Mouse (Mus musculus): ENCODE measurements around the gene Rab11b. TPM values are rescaled to one million over a fixed set of nuclear protein-coding genes. Genes with fewer than 3 reads are reported as not detected.
"Not testable (repeated sequence)": the region's sequence is repeated elsewhere in the genome, so short reads cannot be mapped to it uniquely, and the experiment has no call there.

The Rab11b gene
- polyA plus RNA-seq, 1 experiment from 2014 or later: 547 TPM

GRCm38 (mm10) chr17:33732556-33733083 is 27.7 kb downstream of the Rab11b start:
- ATAC-seq: not testable (repeated sequence)
- WGBS: 81% methylated on average over 9 of the region's 9 CpGs

GRCm38 (mm10) chr17:33729215-33729614 is 31.1 kb downstream of the Rab11b start:
- ATAC-seq: no peak
- Histone ChIP-seq H3K9ac (replicated peaks) (no peak overlapping the region), H3K36me3 (no peaks in the 10 kb centered on the region), H3K27me3 (no peaks in the 10 kb centered on the region), H3K9me3 (no peaks in the 10 kb centered on the region), H3K4me2 (replicated peaks) (no peak overlapping the region), H3K27ac (no peak overlapping the region), H3K4me1 (replicated peaks) (no peaks in the 10 kb centered on the region), H3K4me3 (replicated peaks) (no peak overlapping the region)
- 79% methylated on average over 2 of the region's 2 CpGs for WGBS

More at GRCm38 (mm10) chr17:33732556-33733083, 27.7 kb downstream of the Rab11b start:
- H3K36me3 ChIP-seq; H3K4me2 ChIP-seq (replicated peaks); H3K4me1 ChIP-seq (replicated peaks); H3K9ac ChIP-seq (replicated peaks); H3K9me3 ChIP-seq; H3K27ac ChIP-seq; H3K27me3 ChIP-seq; H3K4me3 ChIP-seq (replicated peaks): not testable (repeated sequence)

GRCm38 (mm10) chr17:33728396-33728795 is 31.9 kb downstream of the Rab11b start:
- no peaks in the 10 kb centered on the region for H3K36me3 ChIP-seq
- H3K27me3 ChIP-seq: no peaks in the 10 kb centered on the region
- no peaks in the 10 kb centered on the region for H3K4me1 ChIP-seq (replicated peaks)
- no peak for ATAC-seq
- H3K9me3 ChIP-seq: no peaks in the 10 kb centered on the region
- H3K4me3 ChIP-seq (replicated peaks): no peak overlapping the region
- H3K4me2 ChIP-seq (replicated peaks): no peak overlapping the region
- no peak overlapping the region for H3K9ac ChIP-seq (replicated peaks)
- 83% methylated on average over 2 of the region's 2 CpGs for WGBS
- H3K27ac ChIP-seq: no peak overlapping the region

- Histone ChIP-seq H3K27ac (no peak overlapping the region), H3K9ac (replicated peaks) (no peak overlapping the region), H3K27me3 (no peaks in the 10 kb centered on the region), H3K4me2 (replicated peaks) (no peak overlapping the region), H3K36me3 (0 out of 2 replicates have a peak, but pooled peaks cover 4% of the 10 kb centered on the region), H3K4me3 (replicated peaks) (no peak overlapping the region), H3K4me1 (replicated peaks) (peaks cover 5% of the 10 kb centered on the region; the same call in 1 of the 2 replicates), H3K9me3 (no peaks in the 10 kb centered on the region)
- ATAC-seq: no peak
- WGBS: 96% methylated on average over 7 of the region's 7 CpGs
Observed at GRCm38 (mm10) chr17:33719736-33720378, 40.5 kb downstream of the Rab11b start.

- 49% methylated on average over 10 of the region's 10 CpGs for WGBS
- Histone ChIP-seq H3K9ac (replicated peaks) (no peak overlapping the region), H3K4me3 (replicated peaks) (peak overlapping the region; percentile 62), H3K27me3 (no peaks in the 10 kb centered on the region), H3K36me3 (0 out of 2 replicates have a peak, but pooled peaks cover 4% of the 10 kb centered on the region), H3K27ac (no peak overlapping the region), H3K9me3 (no peaks in the 10 kb centered on the region), H3K4me1 (replicated peaks) (peaks cover 5% of the 10 kb centered on the region; the same call in 1 of the 2 replicates), H3K4me2 (replicated peaks) (peak overlapping the region; percentile 61)
- ATAC-seq: peak; percentile 50
Observed at GRCm38 (mm10) chr17:33718944-33719725, 41.2 kb downstream of the Rab11b start.

- H3K27ac ChIP-seq: 0 out of 2 replicates have a peak within 1 kb of the TSS, but pooled peaks have one; percentile 10
- H3K4me3 ChIP-seq (replicated peaks): peak within 1 kb of the TSS; percentile 62
- under 1% methylated on average over 46 of the region's 46 CpGs for WGBS
- H3K36me3 ChIP-seq: 0 out of 2 replicates have a peak, but pooled peaks cover 4% of the 10 kb centered on the region
- no peaks in the 10 kb centered on the region for H3K9me3 ChIP-seq
- peaks cover 5% of the 10 kb centered on the region; the same call in 1 of the 2 replicates for H3K4me1 ChIP-seq (replicated peaks)
- ATAC-seq: peak; percentile 100
- peak within 1 kb of the TSS; percentile 61 for H3K4me2 ChIP-seq (replicated peaks)
- no peaks in the 10 kb centered on the region for H3K27me3 ChIP-seq
- H3K9ac ChIP-seq (replicated peaks): peak within 1 kb of the TSS; percentile 74
Observed at GRCm38 (mm10) chr17:33718384-33718881, 41.9 kb downstream of the Rab11b start, which contains the start of gene March2. Gene March2 (minus strand): TSS chr17:33718670.

GRCm38 (mm10) chr17:33717982-33718381 is 42.3 kb downstream of the Rab11b start:
- Histone ChIP-seq H3K27me3 (no peaks in the 10 kb centered on the region), H3K9ac (replicated peaks) (peak overlapping the region; percentile 74), H3K4me1 (replicated peaks) (peaks cover 5% of the 10 kb centered on the region; the same call in 1 of the 2 replicates), H3K36me3 (0 out of 2 replicates have a peak, but pooled peaks cover 4% of the 10 kb centered on the region), H3K27ac (0 out of 2 replicates have a peak overlapping the region, but pooled peaks have one; percentile 10), H3K4me2 (replicated peaks) (peak overlapping the region; percentile 61), H3K4me3 (replicated peaks) (peak overlapping the region; percentile 62), H3K9me3 (no peaks in the 10 kb centered on the region)
- 10% methylated on average over 8 of the region's 8 CpGs for WGBS
- peak; percentile 2; the same call in 1 of the 2 replicates for ATAC-seq

- Histone ChIP-seq H3K9me3 (no peaks in the 10 kb centered on the region), H3K27ac (no peak overlapping the region), H3K4me2 (replicated peaks) (no peak overlapping the region), H3K4me3 (replicated peaks) (no peak overlapping the region), H3K36me3 (0 out of 2 replicates have a peak, but pooled peaks cover 4% of the 10 kb centered on the region), H3K9ac (replicated peaks) (no peak overlapping the region), H3K4me1 (replicated peaks) (peaks cover 5% of the 10 kb centered on the region; the same call in 1 of the 2 replicates), H3K27me3 (no peaks in the 10 kb centered on the region)
- no peak for ATAC-seq
- WGBS: 97% methylated on average over 1 of the region's 1 CpGs
Observed at GRCm38 (mm10) chr17:33717246-33717645, 43.1 kb downstream of the Rab11b start.

- H3K4me3 ChIP-seq (replicated peaks): no peak overlapping the region
- no peak for ATAC-seq
- no peak overlapping the region for H3K27ac ChIP-seq
- peaks cover 5% of the 10 kb centered on the region; the same call in 1 of the 2 replicates for H3K4me1 ChIP-seq (replicated peaks)
- H3K9me3 ChIP-seq: no peaks in the 10 kb centered on the region
- 89% methylated on average over 1 of the region's 1 CpGs for WGBS
- H3K9ac ChIP-seq (replicated peaks): no peak overlapping the region
- H3K36me3 ChIP-seq: peaks cover 15% of the 10 kb centered on the region
- no peaks in the 10 kb centered on the region for H3K27me3 ChIP-seq
- no peak overlapping the region for H3K4me2 ChIP-seq (replicated peaks)
Observed at GRCm38 (mm10) chr17:33714779-33715178, 45.6 kb downstream of the Rab11b start.

GRCm38 (mm10) chr17:33713271-33713670 is 47.1 kb downstream of the Rab11b start:
- Histone ChIP-seq H3K4me1 (replicated peaks) (peaks cover 5% of the 10 kb centered on the region; the same call in 1 of the 2 replicates), H3K4me3 (replicated peaks) (no peak overlapping the region), H3K27ac (no peak overlapping the region), H3K4me2 (replicated peaks) (no peak overlapping the region), H3K27me3 (no peaks in the 10 kb centered on the region), H3K36me3 (peaks cover 29% of the 10 kb centered on the region), H3K9me3 (no peaks in the 10 kb centered on the region), H3K9ac (replicated peaks) (no peak overlapping the region)
- 89% methylated on average over 5 of the region's 5 CpGs for WGBS
- ATAC-seq: no peak

- Histone ChIP-seq H3K36me3 (peaks cover 52% of the 10 kb centered on the region), H3K4me1 (replicated peaks) (no peaks in the 10 kb centered on the region), H3K27ac (no peak overlapping the region), H3K27me3 (no peaks in the 10 kb centered on the region), H3K4me3 (replicated peaks) (no peak overlapping the region), H3K9ac (replicated peaks) (no peak overlapping the region), H3K4me2 (replicated peaks) (no peak overlapping the region), H3K9me3 (no peaks in the 10 kb centered on the region)
- no peak for ATAC-seq
- WGBS: 84% methylated on average over 3 of the region's 3 CpGs
Observed at GRCm38 (mm10) chr17:33709834-33710233, 50.5 kb downstream of the Rab11b start.

Data from midbrain, embryonic 13.5 days (tissue).